Mouse (Mus musculus): ENCODE data around the gene Wdr93. TPM values are rescaled to one million over a fixed set of nuclear protein-coding genes. Genes with fewer than 3 reads are reported as not detected.

The Wdr93 gene
- not detected in 2 replicates for polyA plus RNA-seq (2012; ENCODE audit: low replicate concordance)

DNA sequence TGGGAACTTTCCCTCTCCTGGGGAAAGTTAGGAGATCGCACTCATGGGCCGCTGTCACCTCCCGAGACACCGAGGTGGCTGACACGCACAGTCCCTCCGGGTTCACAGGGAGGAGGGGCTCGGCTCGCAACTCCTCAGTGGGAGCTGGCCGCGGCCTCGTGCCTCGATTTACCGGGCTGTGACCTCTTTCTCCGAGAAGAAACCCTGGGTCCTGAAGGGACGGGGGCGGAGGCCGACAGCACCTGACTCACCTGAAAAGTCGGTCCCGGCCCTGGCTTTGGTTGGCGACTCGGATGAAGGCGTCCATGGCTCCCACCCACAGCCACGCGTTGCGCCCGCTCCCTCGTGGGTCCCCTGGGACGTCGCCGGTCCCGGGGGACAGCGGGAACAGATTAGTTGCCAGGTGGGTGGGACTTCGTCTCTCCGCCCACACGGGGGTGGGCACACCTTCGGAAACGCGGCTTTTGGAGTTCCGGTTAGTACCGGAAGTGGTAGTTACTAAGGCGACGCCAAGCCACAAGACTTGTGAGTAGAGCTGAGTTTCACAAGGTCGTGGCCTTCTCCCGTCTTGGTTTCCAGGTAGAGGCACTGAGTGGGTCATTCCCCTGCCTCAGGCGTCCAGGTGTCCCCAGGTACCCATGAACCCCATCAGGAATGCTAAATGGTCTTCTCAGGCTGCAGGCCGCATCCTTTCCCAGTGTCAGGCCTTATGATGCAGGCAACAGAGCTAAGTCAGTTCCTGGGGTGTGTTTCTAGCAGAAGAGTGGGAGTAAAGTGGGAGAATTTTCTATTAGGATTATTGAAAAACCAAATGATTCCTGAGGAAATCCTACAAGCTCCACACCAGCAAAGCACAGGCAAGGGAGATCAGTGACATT, at the start of gene Wdr93, which contains the start of gene Pex11a:
Gene Wdr93, plus strand, starts transcription at position 505 of the 878 bp plus-strand sequence.
Gene Pex11a, minus strand, starts transcription at position 473 of the 878 bp plus-strand sequence.

DNA sequence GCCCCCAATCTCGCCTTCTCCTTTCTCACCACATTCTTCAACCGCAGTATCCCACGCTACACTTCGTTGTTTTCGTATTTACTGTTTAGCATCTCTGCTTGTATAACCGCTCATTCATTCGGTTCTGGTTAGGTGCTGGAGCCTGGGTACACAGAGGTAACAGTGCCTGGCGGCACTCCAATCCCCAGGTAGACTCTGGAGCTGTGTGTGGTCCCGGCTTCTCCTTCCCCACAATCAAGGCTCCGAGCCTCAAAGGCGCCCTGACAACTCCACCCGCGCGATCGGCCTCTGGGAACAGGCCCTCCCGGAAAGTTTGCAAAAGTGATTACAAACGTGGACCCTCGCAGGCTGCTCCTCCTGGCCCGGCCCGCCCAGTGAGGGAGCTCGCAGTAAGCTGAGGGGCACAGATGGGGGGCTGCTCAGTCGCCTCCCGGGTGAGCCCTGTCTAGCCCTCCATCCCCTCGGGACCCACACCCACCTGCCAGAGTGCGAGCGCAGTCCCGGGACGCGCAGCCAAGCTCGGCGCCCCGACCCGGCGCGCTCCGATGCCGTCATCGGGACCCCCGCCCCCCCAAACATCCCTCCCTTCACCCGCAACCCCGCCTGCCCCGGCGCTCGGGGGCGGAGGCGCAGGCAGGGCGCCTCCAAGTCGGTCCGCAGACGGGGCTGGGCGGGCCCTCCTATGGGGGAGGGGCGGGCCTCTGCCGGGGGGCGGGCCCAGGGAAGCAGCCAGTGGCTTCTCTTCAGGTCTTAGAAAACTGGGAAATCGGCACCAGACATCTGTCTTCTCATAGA, 27.6 kb upstream of the Wdr93 start, which contains the start of gene Kif7:
Gene Kif7, minus strand, starts transcription at position 534 of the 795 bp plus-strand sequence.

DNA sequence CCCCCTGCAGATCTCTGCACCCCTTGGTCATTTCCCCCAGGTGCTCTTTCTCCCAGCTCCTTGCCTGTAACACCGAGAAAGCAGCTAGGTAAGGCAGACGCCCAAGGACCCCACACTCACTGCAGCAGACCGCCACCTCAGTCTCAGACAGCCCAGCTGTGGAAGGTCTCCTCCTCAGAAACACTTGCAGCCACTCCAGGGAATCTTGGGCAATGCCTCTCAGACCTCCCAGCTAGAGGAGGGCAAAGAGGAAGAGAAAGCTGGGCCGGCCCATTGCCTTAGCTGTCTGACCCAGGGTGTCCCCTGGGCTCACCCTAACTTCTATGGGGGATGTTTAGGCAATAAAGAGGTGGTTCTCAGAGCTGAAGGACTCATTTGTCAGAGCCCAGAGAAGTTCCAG, 10.3 kb upstream of the Wdr93 start, which contains the start of gene Plin1:
Gene Plin1, minus strand, starts transcription at position 282 of the 400 bp plus-strand sequence.

DNA sequence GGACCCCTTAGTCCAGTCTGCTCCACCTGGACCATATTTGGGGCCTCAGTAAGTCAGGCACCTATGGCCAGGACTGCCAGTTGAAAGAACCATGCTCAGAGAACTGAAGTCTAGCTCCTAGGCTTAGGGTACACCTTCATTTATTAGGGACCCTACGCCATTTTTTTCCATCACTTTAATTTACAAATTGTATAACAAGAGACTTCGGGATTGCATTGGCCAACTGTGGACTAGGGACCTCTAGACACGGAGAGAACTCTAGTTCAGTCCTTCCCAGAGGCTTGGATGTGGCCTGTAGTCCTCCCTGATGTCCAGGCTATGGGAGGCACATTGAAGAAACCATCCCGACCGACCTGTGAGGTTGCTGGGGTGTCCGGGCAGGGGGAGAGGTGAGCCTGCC, 50.7 kb downstream of the Wdr93 start, which contains the start of gene Mesp1:
Gene Mesp1, minus strand, starts transcription at position 101 of the 400 bp plus-strand sequence.

DNA sequence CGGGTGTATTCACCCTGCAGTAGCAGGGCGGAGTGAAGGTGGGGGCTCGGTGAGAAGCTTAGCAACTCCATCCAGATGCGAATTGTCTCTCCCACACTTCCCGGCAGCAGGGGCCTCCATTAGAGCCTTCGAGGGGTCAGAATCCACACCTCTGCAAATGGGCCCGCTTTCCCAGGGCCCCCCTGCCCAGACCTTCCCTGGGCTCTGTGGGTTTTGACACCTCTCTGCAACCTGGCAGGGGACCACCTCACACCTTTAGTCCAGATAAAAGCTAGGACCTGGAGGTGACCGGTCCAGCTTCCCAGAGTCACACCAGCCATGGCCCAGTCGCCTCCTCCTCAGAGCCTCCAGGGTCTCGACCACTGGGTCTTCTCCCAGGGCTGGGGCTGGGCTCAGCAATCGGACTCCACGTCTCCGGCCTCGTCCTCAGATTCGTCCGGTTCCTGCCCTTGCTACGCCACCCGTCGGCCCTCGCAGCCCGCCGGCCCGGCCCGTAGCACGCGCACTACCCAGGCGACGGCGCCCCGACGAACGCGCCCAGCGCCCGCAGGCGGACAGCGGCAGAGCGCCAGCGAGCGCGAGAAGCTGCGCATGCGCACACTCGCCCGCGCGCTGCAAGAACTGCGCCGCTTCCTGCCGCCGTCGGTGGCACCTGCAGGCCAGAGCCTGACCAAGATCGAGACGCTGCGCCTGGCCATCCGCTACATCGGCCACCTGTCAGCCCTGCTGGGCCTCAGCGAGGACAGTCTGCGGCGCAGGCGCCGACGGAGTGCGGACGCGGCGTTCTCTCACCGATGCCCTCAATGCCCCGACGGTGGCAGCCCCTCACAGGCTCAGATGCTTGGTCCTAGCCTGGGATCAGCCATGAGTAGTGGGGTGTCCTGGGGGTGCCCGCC, 67.9 kb downstream of the Wdr93 start, which contains the start of gene Mesp2:
Gene Mesp2, plus strand, starts transcription at position 117 of the 896 bp plus-strand sequence.

Other genes with a start within 250 kb of the Wdr93 start
- gene Rhcg, start 125.5 kb upstream of the Wdr93 start, polyA plus RNA-seq (2012; ENCODE audit: low replicate concordance), result not detected in 2 replicates
- gene Ticrr, start 83.0 kb upstream of the Wdr93 start, polyA plus RNA-seq (2012; ENCODE audit: low replicate concordance), result 1.9 and 3.1 TPM in 2 replicates
- gene Kif7, start 27.4 kb upstream of the Wdr93 start, polyA plus RNA-seq (2012; ENCODE audit: low replicate concordance), result 0.75 and 1.1 TPM in 2 replicates
- gene Plin1, start 10.3 kb upstream of the Wdr93 start, polyA plus RNA-seq (2012; ENCODE audit: low replicate concordance), result not detected in 2 replicates
- gene Pex11a, start within 50 bp of the Wdr93 start, polyA plus RNA-seq (2012; ENCODE audit: low replicate concordance), result 1.6 and 2.9 TPM in 2 replicates
- not detected in 2 replicates for gene Mesp1, start 50.6 kb downstream of the Wdr93 start, polyA plus RNA-seq (2012; ENCODE audit: low replicate concordance)
- gene Mesp2, start 67.6 kb downstream of the Wdr93 start, polyA plus RNA-seq (2012; ENCODE audit: low replicate concordance), result 0.17 TPM in 1 of 2 replicates, not detected in the other
- 15.8 and 18.1 TPM in 2 replicates for gene Anpep, start 117.9 kb downstream of the Wdr93 start, polyA plus RNA-seq (2012; ENCODE audit: low replicate concordance)
- 3.3 and 6.1 TPM in 2 replicates for gene Ap3s2, start 177.5 kb downstream of the Wdr93 start, polyA plus RNA-seq (2012; ENCODE audit: low replicate concordance)
- gene Arpin, start 192.2 kb downstream of the Wdr93 start, polyA plus RNA-seq (2012; ENCODE audit: low replicate concordance), result 1.2 and 1.5 TPM in 2 replicates